Mouse (Mus musculus): Measurements from ENCODE around the gene Madd.

DNA sequence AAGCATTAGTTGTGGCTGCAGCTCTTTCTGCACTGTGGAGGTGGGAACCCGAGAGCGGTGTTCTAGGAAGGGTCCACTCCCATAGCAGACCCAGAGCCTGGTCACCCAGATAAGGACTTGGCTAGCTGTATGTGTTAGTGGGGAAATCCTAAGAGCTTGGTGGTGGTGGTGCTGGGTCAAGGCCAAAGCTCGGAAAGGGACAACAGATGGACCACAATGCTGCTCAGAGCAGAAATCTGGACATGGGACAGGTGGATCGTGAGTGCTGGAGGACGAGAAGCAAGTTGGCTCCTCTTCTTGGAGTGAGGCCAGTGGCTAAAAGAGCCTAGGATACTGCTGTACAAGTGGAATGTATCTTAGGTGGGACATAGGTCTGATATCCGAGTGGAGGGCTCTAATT is 64.1 kb downstream of the Madd start:
- TF ChIP-seq CTCF (IDR thresholded peaks at IDR 0.05; ENCODE audit: low read depth, low read length) (no peak), POLR2A (IDR thresholded peaks at IDR 0.05; ENCODE audit: extremely low read depth, insufficient read depth, low read length) (no peak)
